Mouse (Mus musculus): Measurements from ENCODE around the gene Trpc4ap. TPM values are rescaled to one million over a fixed set of nuclear protein-coding genes. Genes with fewer than 3 reads are reported as not detected.

Gene Trpc4ap
- polyA plus RNA-seq, 1 experiment from 2014 or later = 120 TPM

GRCm38 (mm10) chr2:155603707-155604106 lies 88.5 kb downstream of the Trpc4ap start:
- ChIA-PET POLR2A (no interaction called here), CTCF (interaction anchor here (1.0 to 3.5 kb wide), 4 partner anchors 9 to 88 kb away, joined by 3 to 14 read pairs (median 4); no protein-coding TSS in a partner anchor)
- DNase-seq (ENCODE audit: low read depth, low spot score) (no peak), ATAC-seq (no peak)
- no peak for TF ChIP-seq CTCF (IDR thresholded peaks at IDR 0.05)
- in situ Hi-C loops (cut with MboI; ENCODE audit: low pct_unique_long_range_greater_than_20kb) = no loop called here
- peaks cover 3% of the 10 kb centered on the region for H3K27me3 ChIP-seq

GRCm38 (mm10) chr2:155595516-155595915 lies 96.7 kb downstream of the Trpc4ap start:
- TF ChIP-seq CTCF (IDR thresholded peaks at IDR 0.05) = no peak
- ATAC-seq = no peak
- in situ Hi-C loops (cut with MboI; ENCODE audit: low pct_unique_long_range_greater_than_20kb) = no loop called here
- DNase-seq (ENCODE audit: low read depth, low spot score) = no peak
- POLR2A ChIA-PET = no interaction called here
- no peaks in the 10 kb centered on the region for H3K27me3 ChIP-seq
- CTCF ChIA-PET = interaction anchor here (1.0 kb wide), 1 partner anchor 82 kb away, joined by 3 read pairs; no protein-coding TSS in a partner anchor

- DNase-seq (ENCODE audit: low read depth, low spot score) (no peak), ATAC-seq (no peak)
- no peaks in the 10 kb centered on the region for H3K27me3 ChIP-seq
- TF ChIP-seq CTCF (IDR thresholded peaks at IDR 0.05) = no peak
- ChIA-PET POLR2A (interaction anchor here (1.6 kb wide), 1 partner anchor 79 kb away, joined by 3 read pairs; no protein-coding TSS in a partner anchor), CTCF (interaction anchor here (1.3 to 1.6 kb wide), 5 partner anchors 9 to 77 kb away, joined by 3 to 6 read pairs (median 4); no protein-coding TSS in a partner anchor)
- in situ Hi-C loops (cut with MboI; ENCODE audit: low pct_unique_long_range_greater_than_20kb) = no loop called here
These were observed 99.3 kb downstream of the Trpc4ap start for GRCm38 (mm10) chr2:155592854-155593283.

DNA sequence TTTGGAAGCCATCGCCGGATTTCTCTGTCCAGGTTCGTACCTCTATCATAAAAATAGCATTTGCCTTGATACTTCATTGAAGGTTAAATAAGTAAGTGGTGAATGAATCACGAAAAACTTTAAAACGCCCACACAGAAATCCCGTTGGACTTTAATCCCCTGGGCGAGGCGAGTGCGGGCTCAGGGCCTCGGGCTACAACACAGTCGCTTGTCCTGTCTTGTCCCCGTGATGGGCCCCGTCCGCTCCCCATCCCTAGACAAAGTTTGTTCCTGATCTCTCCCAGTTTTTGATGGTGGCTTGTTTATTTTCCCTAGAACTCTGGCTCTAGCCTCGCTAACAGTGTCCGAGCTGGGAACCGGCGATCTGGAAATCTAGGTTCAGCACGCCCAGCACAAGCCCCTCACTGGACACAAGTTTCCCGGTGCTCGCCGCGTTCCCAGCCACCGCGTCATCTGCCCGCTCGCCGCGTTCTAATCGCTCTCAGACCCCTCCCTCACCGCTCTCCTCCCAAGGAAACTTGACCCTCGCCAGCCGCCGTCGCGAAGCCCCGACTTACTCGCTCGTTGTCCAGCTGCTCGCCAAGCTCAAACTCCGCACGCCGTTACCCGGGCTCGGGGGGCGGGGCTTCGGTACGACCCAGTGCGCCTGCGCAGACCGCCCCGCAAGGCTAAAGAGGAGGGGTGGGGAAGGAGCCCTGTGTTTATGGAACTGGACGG lies 99.9 kb downstream of the Trpc4ap start, which contains the start of gene Gss:
Gene Gss (minus strand): TSS at position 674 of the 717 bp plus-strand sequence.
- TF ChIP-seq CTCF (IDR thresholded peaks at IDR 0.05) = no peak
- no peaks in the 10 kb centered on the region for H3K27me3 ChIP-seq
- peak; percentile 68 for DNase-seq (ENCODE audit: low read depth, low spot score)
- ChIA-PET POLR2A (interaction anchor here (1.6 kb wide), 1 partner anchor 79 kb away, joined by 3 read pairs; no protein-coding TSS in a partner anchor), CTCF (interaction anchor here (1.3 to 1.6 kb wide), 5 partner anchors 9 to 76 kb away, joined by 3 to 6 read pairs (median 4); no protein-coding TSS in a partner anchor)
- in situ Hi-C loops (cut with MboI; ENCODE audit: low pct_unique_long_range_greater_than_20kb) = no loop called here
- peak; percentile 70 for ATAC-seq

- ChIA-PET CTCF (interaction anchor here (1.3 kb wide), 3 partner anchors 8 to 76 kb away, joined by 3 to 4 read pairs (median 3); no protein-coding TSS in a partner anchor), POLR2A (no interaction called here)
- DNase-seq (ENCODE audit: low read depth, low spot score) = no peak
- no peaks in the 10 kb centered on the region for H3K27me3 ChIP-seq
- TF ChIP-seq CTCF (IDR thresholded peaks at IDR 0.05) = no peak
- in situ Hi-C loops (cut with MboI; ENCODE audit: low pct_unique_long_range_greater_than_20kb) = no loop called here
- ATAC-seq = no peak
These were observed 100.5 kb downstream of the Trpc4ap start for GRCm38 (mm10) chr2:155591676-155592075.

- POLR2A ChIA-PET = no interaction called here
- ATAC-seq = no peak
- H3K27me3 ChIP-seq = no peaks in the 10 kb centered on the region
- no peak for DNase-seq (ENCODE audit: low read depth, low spot score)
- CTCF ChIA-PET = interaction anchor here (1.6 kb wide), 1 partner anchor 51 kb away, joined by 3 read pairs; no protein-coding TSS in a partner anchor
- no peak for TF ChIP-seq CTCF (IDR thresholded peaks at IDR 0.05)
- in situ Hi-C loops (cut with MboI; ENCODE audit: low pct_unique_long_range_greater_than_20kb) = no loop called here
These were observed 101.3 kb downstream of the Trpc4ap start for GRCm38 (mm10) chr2:155590876-155591275.

- no peak for ATAC-seq
- DNase-seq (ENCODE audit: low read depth, low spot score) = no peak
- TF ChIP-seq CTCF (IDR thresholded peaks at IDR 0.05) = no peak
- ChIA-PET POLR2A (interaction anchor here (0.6 to 0.9 kb wide), 2 partner anchors 142 to 380 kb away, joined by 3 to 4 read pairs; no protein-coding TSS in a partner anchor), CTCF (interaction anchor here (1.0 to 2.1 kb wide), 4 partner anchors 30 to 76 kb away, joined by 3 to 8 read pairs (median 4); no protein-coding TSS in a partner anchor)
- in situ Hi-C loops (cut with MboI; ENCODE audit: low pct_unique_long_range_greater_than_20kb) = loop anchor here (5.0 kb wide), 1 partner anchor 72 kb away; the partner anchor contains the start of genes Acss2 and Ggt7
- H3K27me3 ChIP-seq = no peaks in the 10 kb centered on the region
These were observed 102.7 kb downstream of the Trpc4ap start for GRCm38 (mm10) chr2:155589521-155589920.

GRCm38 (mm10) chr2:155588136-155588535 lies 104.0 kb downstream of the Trpc4ap start:
- no peak for DNase-seq (ENCODE audit: low read depth, low spot score)
- ChIA-PET POLR2A (no interaction called here), CTCF (no interaction called here)
- ATAC-seq = no peak
- no peak for TF ChIP-seq CTCF (IDR thresholded peaks at IDR 0.05)
- in situ Hi-C loops (cut with MboI; ENCODE audit: low pct_unique_long_range_greater_than_20kb) = loop anchor here (5.0 kb wide), 1 partner anchor 71 kb away; the partner anchor contains the start of genes Acss2 and Ggt7
- H3K27me3 ChIP-seq = no peaks in the 10 kb centered on the region

GRCm38 (mm10) chr2:155585486-155585885 lies 106.7 kb downstream of the Trpc4ap start:
- no peak for ATAC-seq
- POLR2A ChIA-PET = interaction anchor here (1.5 kb wide), 1 partner anchor 69 kb away, joined by 7 read pairs; no protein-coding TSS in a partner anchor
- in situ Hi-C loops (cut with MboI; ENCODE audit: low pct_unique_long_range_greater_than_20kb) = loop anchor here (5.0 kb wide), 1 partner anchor 68 kb away; the partner anchor contains the start of genes Acss2 and Ggt7
- TF ChIP-seq CTCF (IDR thresholded peaks at IDR 0.05) = no peak
- CTCF ChIA-PET = interaction anchor here (0.7 to 4.3 kb wide), 4 partner anchors 13 to 72 kb away, joined by 3 to 40 read pairs (median 12); partner anchors contain the start of genes Acss2 and Ggt7
- no peak for DNase-seq (ENCODE audit: low read depth, low spot score)
- no peaks in the 10 kb centered on the region for H3K27me3 ChIP-seq

GRCm38 (mm10) chr2:155585082-155585481 lies 107.1 kb downstream of the Trpc4ap start:
- DNase-seq (ENCODE audit: low read depth, low spot score) (no peak), ATAC-seq (no peak)
- H3K27me3 ChIP-seq = no peaks in the 10 kb centered on the region
- no peak for TF ChIP-seq CTCF (IDR thresholded peaks at IDR 0.05)
- in situ Hi-C loops (cut with MboI; ENCODE audit: low pct_unique_long_range_greater_than_20kb) = loop anchor here (5.0 kb wide), 1 partner anchor 68 kb away; the partner anchor contains the start of genes Acss2 and Ggt7
- ChIA-PET POLR2A (interaction anchor here (1.5 kb wide), 1 partner anchor 69 kb away, joined by 7 read pairs; no protein-coding TSS in a partner anchor), CTCF (interaction anchor here (0.7 to 4.3 kb wide), 6 partner anchors 13 to 71 kb away, joined by 3 to 40 read pairs (median 8); partner anchors contain the start of genes Acss2 and Ggt7)

Other genes starting within 250 kb of the Trpc4ap start
- 40.0 TPM for gene Ncoa6, start 218.5 kb downstream of the Trpc4ap start, polyA plus RNA-seq (2021)
- 12.4 TPM for gene Acss2, start 174.4 kb downstream of the Trpc4ap start, polyA plus RNA-seq (2021)
- 27.0 TPM for gene Ggt7, start 174.1 kb downstream of the Trpc4ap start, polyA plus RNA-seq (2021)
- gene Gss, start 99.6 kb downstream of the Trpc4ap start, polyA plus RNA-seq (2021) = 43.2 TPM
- gene Myh7b, start 81.2 kb downstream of the Trpc4ap start, polyA plus RNA-seq (2021) = 0.19 TPM
- 35.4 TPM for gene Edem2, start 37.1 kb upstream of the Trpc4ap start, polyA plus RNA-seq (2021)
- not detected for gene Gm17581, start 43.5 kb upstream of the Trpc4ap start, polyA plus RNA-seq (2021)
- gene Procr, start 58.7 kb upstream of the Trpc4ap start, polyA plus RNA-seq (2021) = 4.5 TPM
- 0.05 TPM for gene Mmp24, start 83.0 kb upstream of the Trpc4ap start, polyA plus RNA-seq (2021)
- gene BC029722, start 127.0 kb upstream of the Trpc4ap start, polyA plus RNA-seq (2021) = 49.6 TPM
- gene Eif6, start 134.5 kb upstream of the Trpc4ap start, polyA plus RNA-seq (2021) = 170 TPM
- gene Fam83c, start 142.5 kb upstream of the Trpc4ap start, polyA plus RNA-seq (2021) = 0.10 TPM
- gene Uqcc1, start 237.9 kb upstream of the Trpc4ap start, polyA plus RNA-seq (2021) = 73.4 TPM
- not detected for gene Gm15557, start 248.3 kb upstream of the Trpc4ap start, polyA plus RNA-seq (2021)

Data from Patski (cell line).